Mouse (Mus musculus): ENCODE measurements around the gene Cldn15.
A peak's percentile ranks its signal among the peaks of the same experiment; 100 is the strongest.
"Not testable (repeated sequence)": the region's sequence is repeated elsewhere in the genome, so short reads cannot be mapped to it uniquely, and the experiment has no call there.

Gene Cldn15

GRCm38 (mm10) chr5:136966331-136966730 lies at the start of gene Cldn15:
Gene Cldn15, plus strand, starts transcription at chr5:136966616.
- DNase-seq (ENCODE audit: low spot score in 2 of 2) = no peak

- DNase-seq (ENCODE audit: low spot score in 2 of 2) = no peak
Observed at GRCm38 (mm10) chr5:136917613-136918242, 48.7 kb upstream of the Cldn15 start.

GRCm38 (mm10) chr5:136918655-136919472 lies 47.6 kb upstream of the Cldn15 start:
- DNase-seq (ENCODE audit: low spot score in 2 of 2) = peak; percentile 59 to 75

GRCm38 (mm10) chr5:136919546-136920301 lies 46.7 kb upstream of the Cldn15 start:
- DNase-seq (ENCODE audit: low spot score in 2 of 2) = no peak

GRCm38 (mm10) chr5:136922830-136923229 lies 43.6 kb upstream of the Cldn15 start:
- no peak for DNase-seq (ENCODE audit: low spot score in 2 of 2)

GRCm38 (mm10) chr5:136923751-136924478 lies 42.5 kb upstream of the Cldn15 start:
- DNase-seq (ENCODE audit: low spot score in 2 of 2) = no peak

GRCm38 (mm10) chr5:136929073-136929472 lies 37.3 kb upstream of the Cldn15 start:
- DNase-seq (ENCODE audit: low spot score in 2 of 2) = peak in 1 of 2 experiments; percentile 80

GRCm38 (mm10) chr5:136931896-136932295 lies 34.5 kb upstream of the Cldn15 start:
- no peak for DNase-seq (ENCODE audit: low spot score in 2 of 2)

- no peak for DNase-seq (ENCODE audit: low spot score in 2 of 2)
Observed at GRCm38 (mm10) chr5:136932956-136933355, 33.5 kb upstream of the Cldn15 start.

GRCm38 (mm10) chr5:136933930-136934329 lies 32.5 kb upstream of the Cldn15 start:
- no peak for DNase-seq (ENCODE audit: low spot score in 2 of 2)

GRCm38 (mm10) chr5:136935905-136936695 lies 30.3 kb upstream of the Cldn15 start:
- no peak for DNase-seq (ENCODE audit: low spot score in 2 of 2)

- no peak for DNase-seq (ENCODE audit: low spot score in 2 of 2)
Observed at GRCm38 (mm10) chr5:136936750-136937149, 29.7 kb upstream of the Cldn15 start.

GRCm38 (mm10) chr5:136937621-136938020 lies 28.8 kb upstream of the Cldn15 start:
- DNase-seq (ENCODE audit: low spot score in 2 of 2) = no peak

GRCm38 (mm10) chr5:136939284-136939683 lies 27.1 kb upstream of the Cldn15 start:
- DNase-seq (ENCODE audit: low spot score in 2 of 2) = no peak

GRCm38 (mm10) chr5:136940029-136940428 lies 26.4 kb upstream of the Cldn15 start:
- DNase-seq (ENCODE audit: low spot score in 2 of 2) = not testable (repeated sequence)

- DNase-seq (ENCODE audit: low spot score in 2 of 2) = no peak
Observed at GRCm38 (mm10) chr5:136940845-136941560, 25.4 kb upstream of the Cldn15 start.

GRCm38 (mm10) chr5:136942781-136943180 lies 23.6 kb upstream of the Cldn15 start:
- no peak for DNase-seq (ENCODE audit: low spot score in 2 of 2)

GRCm38 (mm10) chr5:136943382-136943781 lies 23.0 kb upstream of the Cldn15 start:
- DNase-seq (ENCODE audit: low spot score in 2 of 2) = no peak

- DNase-seq (ENCODE audit: low spot score in 2 of 2) = no peak
Observed at GRCm38 (mm10) chr5:136945084-136945483, 21.3 kb upstream of the Cldn15 start.

- no peak for DNase-seq (ENCODE audit: low spot score in 2 of 2)
Observed at GRCm38 (mm10) chr5:136947874-136948273, 18.5 kb upstream of the Cldn15 start.
